Mouse (Mus musculus) right cerebral cortex, postnatal 4 days (tissue): Measurements from ENCODE around the gene Myh9.

Experiments used
- DNase-seq: peaks from one replicate; pipeline ENCODE4 v3.0.0-alpha.2; 2022

Myh9 gene

GRCm38 (mm10) chr15:77805657-77806056 lies 36.3 kb downstream of the Myh9 start:
- DNase-seq, result no peak

GRCm38 (mm10) chr15:77804949-77805348 lies 37.0 kb downstream of the Myh9 start:
- no peak for DNase-seq

GRCm38 (mm10) chr15:77804460-77804859 lies 37.5 kb downstream of the Myh9 start:
- DNase-seq, result no peak

GRCm38 (mm10) chr15:77803747-77804146 lies 38.2 kb downstream of the Myh9 start:
- no peak for DNase-seq

GRCm38 (mm10) chr15:77802992-77803391 lies 39.0 kb downstream of the Myh9 start:
- no peak for DNase-seq

- DNase-seq, result no peak
Measured at GRCm38 (mm10) chr15:77801188-77801587, 40.8 kb downstream of the Myh9 start.

GRCm38 (mm10) chr15:77800511-77800910 lies 41.5 kb downstream of the Myh9 start:
- DNase-seq, result no peak

GRCm38 (mm10) chr15:77799491-77800474 lies 42.2 kb downstream of the Myh9 start:
- no peak for DNase-seq

GRCm38 (mm10) chr15:77798664-77799490 lies 43.1 kb downstream of the Myh9 start:
- DNase-seq, result no peak

- DNase-seq, result no peak
Measured at GRCm38 (mm10) chr15:77797609-77798411, 44.2 kb downstream of the Myh9 start.

- no peak for DNase-seq
Measured at GRCm38 (mm10) chr15:77796409-77797035, 45.5 kb downstream of the Myh9 start.

GRCm38 (mm10) chr15:77794908-77795356 lies 47.0 kb downstream of the Myh9 start:
- DNase-seq, result no peak

GRCm38 (mm10) chr15:77794138-77794907 lies 47.7 kb downstream of the Myh9 start:
- DNase-seq, result no peak

- DNase-seq, result no peak
Measured at GRCm38 (mm10) chr15:77793554-77793953, 48.4 kb downstream of the Myh9 start.

GRCm38 (mm10) chr15:77793094-77793493 lies 48.9 kb downstream of the Myh9 start:
- DNase-seq, result no peak

GRCm38 (mm10) chr15:77792056-77792455 lies 49.9 kb downstream of the Myh9 start:
- DNase-seq, result no peak

- no peak for DNase-seq
Measured at GRCm38 (mm10) chr15:77790656-77791405, 51.1 kb downstream of the Myh9 start.

GRCm38 (mm10) chr15:77789186-77789585 lies 52.8 kb downstream of the Myh9 start:
- no peak for DNase-seq

- DNase-seq, result no peak
Measured at GRCm38 (mm10) chr15:77788356-77788755, 53.6 kb downstream of the Myh9 start.

GRCm38 (mm10) chr15:77785807-77786206 lies 56.2 kb downstream of the Myh9 start:
- DNase-seq, result no peak
